Comparison of ENCODE assay signal across 10 mouse cellular contexts in the genomic region with DNA sequence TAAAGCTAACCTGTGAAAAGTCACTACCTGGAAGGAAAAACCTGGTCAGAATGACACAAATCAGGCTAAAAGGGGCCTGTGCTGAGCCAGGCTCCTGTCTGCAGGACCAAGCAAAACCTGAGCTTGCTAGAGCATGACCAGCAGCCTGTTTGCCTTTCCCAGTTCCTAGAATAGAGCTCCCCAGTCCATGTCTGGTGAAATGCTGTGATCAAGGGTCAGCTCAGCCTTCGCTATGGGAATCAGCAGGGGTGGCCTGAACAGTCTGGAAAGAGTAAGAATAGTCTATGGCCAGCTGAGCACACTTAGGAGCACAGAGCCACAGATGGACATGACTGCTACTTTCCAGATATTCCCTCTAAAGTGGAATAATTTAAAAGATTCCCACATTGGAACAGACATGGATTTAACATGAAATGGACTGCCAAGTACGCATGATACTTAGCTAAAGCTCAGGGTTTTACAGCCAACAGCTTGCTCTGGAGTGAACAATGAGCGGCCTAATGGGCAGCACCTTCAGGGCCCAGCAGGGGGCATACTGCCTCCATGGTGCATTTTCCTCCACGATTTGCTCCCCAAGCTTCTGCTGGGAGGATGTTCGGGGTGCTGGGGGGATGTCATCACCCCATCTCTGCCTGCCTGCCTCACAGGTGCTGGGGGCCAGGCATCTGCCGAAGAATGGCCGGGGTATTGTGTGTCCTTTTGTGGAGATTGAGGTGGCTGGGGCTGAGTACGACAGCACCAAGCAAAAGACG. TPM values are rescaled to one million over a fixed set of nuclear protein-coding genes. Genes with fewer than 3 reads are reported as not detected.
DNase-seq lines count a peak whose midpoint lies in the region; ATAC-seq and TF ChIP-seq lines count a peak whose summit lies in the region.
"Had no signal": no experiment of that assay in that cellular context is flagged by ENCODE, and none has a peak within 500 bp of the region (broad histone marks: within the 10 kb centered on the region; RNA-seq: fewer than 3 reads in every experiment).

No protein-coding gene starts in this region.

- no peaks in the 10 kb centered on the region for H3K9me3 ChIP-seq in heart, postnatal 0 days (replicated peaks; ENCODE audit: control insufficient read depth, low read length)
- H3K9me3 ChIP-seq in forebrain, embryonic 11.5 days (ENCODE audit: control insufficient read depth, low read length): no peaks in the 10 kb centered on the region
- H3K9me3 ChIP-seq: heart, embryonic 13.5 days; midbrain, embryonic 12.5 days had no signal

- H3K4me3 ChIP-seq in heart, postnatal 0 days (ENCODE audit: low read depth, low read length): no peak overlapping the region
- H3K4me3 ChIP-seq in testis, adult 2 months (ENCODE audit: control insufficient read depth, low read depth, low read length): no peak overlapping the region
- no peak overlapping the region for H3K4me3 ChIP-seq in forebrain, embryonic 11.5 days (ENCODE audit: low read depth, low read length)
- H3K4me3 ChIP-seq: heart, embryonic 13.5 days; midbrain, embryonic 12.5 days had no signal

- H3K36me3 ChIP-seq in heart, postnatal 0 days (replicated peaks; ENCODE audit: control insufficient read depth, insufficient read depth, low read length): peaks cover 88% of the 10 kb centered on the region
- H3K36me3 ChIP-seq in testis, adult 2 months (ENCODE audit: control insufficient read depth, insufficient read depth, low read length): no peaks in the 10 kb centered on the region
- H3K36me3 ChIP-seq in forebrain, embryonic 11.5 days (ENCODE audit: control insufficient read depth, insufficient read depth, low read length): peaks cover 23% of the 10 kb centered on the region

- no peak overlapping the region for H3K4me2 ChIP-seq in heart, postnatal 0 days (ENCODE audit: low read depth, low read length)
- H3K4me2 ChIP-seq in forebrain, embryonic 11.5 days (ENCODE audit: low read depth, low read length, severe bottlenecking): no peak overlapping the region
- H3K4me2 ChIP-seq: heart, embryonic 13.5 days; midbrain, embryonic 12.5 days had no signal

- H3K4me1 ChIP-seq in heart, postnatal 0 days (ENCODE audit: control insufficient read depth, insufficient read depth): peaks cover 3% of the 10 kb centered on the region; the same call in 1 of the 2 replicates
- no peaks in the 10 kb centered on the region for H3K4me1 ChIP-seq in testis, adult 2 months (ENCODE audit: control insufficient read depth, insufficient read depth, low read length)
- H3K4me1 ChIP-seq in forebrain, embryonic 11.5 days (replicated peaks; ENCODE audit: control insufficient read depth, insufficient read depth, low read length): no peaks in the 10 kb centered on the region
- H3K4me1 ChIP-seq: midbrain, embryonic 12.5 days had no signal

- no peak overlapping the region for H3K27ac ChIP-seq in heart, postnatal 0 days (ENCODE audit: low read depth)
- no peak overlapping the region for H3K27ac ChIP-seq in testis, adult 2 months (ENCODE audit: control insufficient read depth, insufficient read depth, low read depth, low read length)
- H3K27ac ChIP-seq in forebrain, embryonic 11.5 days (ENCODE audit: low read depth, low read length): no peak overlapping the region
- H3K27ac ChIP-seq: heart, embryonic 13.5 days; midbrain, embryonic 12.5 days had no signal

- no peak for ATAC-seq in heart, postnatal 0 days (ENCODE audit: insufficient read depth, low read depth)
- no peak for ATAC-seq in forebrain, embryonic 11.5 days (replicated peaks; ENCODE audit: low FRiP score)

- no peak for TF ChIP-seq EP300 in heart, postnatal 0 days (IDR thresholded peaks at IDR 0.05; ENCODE audit: low read depth)

- no peak overlapping the region for H3K9ac ChIP-seq in heart, postnatal 0 days (replicated peaks; ENCODE audit: low read depth, low read length)
- no peak overlapping the region for H3K9ac ChIP-seq in forebrain, embryonic 11.5 days (ENCODE audit: low read length)
- H3K9ac ChIP-seq: heart, embryonic 13.5 days; midbrain, embryonic 12.5 days had no signal

- no peak for TF ChIP-seq POLR2A in testis, adult 2 months (IDR thresholded peaks at IDR 0.05; ENCODE audit: control insufficient read depth, low read depth, low read length)

- WGBS in heart, postnatal 0 days: 79% methylated on average over 9 of the region's 9 CpGs
- WGBS in forebrain, embryonic 11.5 days: 91% methylated on average over 9 of the region's 9 CpGs

- TF ChIP-seq CTCF in heart, postnatal 0 days (IDR thresholded peaks at IDR 0.05; ENCODE audit: low read depth): peak; percentile 65
- TF ChIP-seq CTCF in testis, adult 2 months (IDR thresholded peaks at IDR 0.05; ENCODE audit: control insufficient read depth, insufficient read depth, insufficient replicate concordance, low read depth, low read length): peak; percentile 36; the same call in 1 of the 2 replicates

- H3K27me3 ChIP-seq in heart, postnatal 0 days (ENCODE audit: control insufficient read depth, insufficient read depth, low read length): no peaks in the 10 kb centered on the region
- H3K27me3 ChIP-seq in testis, adult 2 months (ENCODE audit: control insufficient read depth, insufficient read depth, low read length): no peaks in the 10 kb centered on the region
- no peaks in the 10 kb centered on the region for H3K27me3 ChIP-seq in forebrain, embryonic 11.5 days (ENCODE audit: control insufficient read depth, insufficient read depth, low read length)
- H3K27me3 ChIP-seq: heart, embryonic 13.5 days; midbrain, embryonic 12.5 days had no signal

- no peak for DNase-seq in heart, postnatal 0 days (ENCODE audit: low spot score)
- no peak for DNase-seq in heart, adult 9 months (ENCODE audit: low spot score in 2 of 2)
- DNase-seq in testis, postnatal 14 days (ENCODE audit: low spot score): no peak
- DNase-seq in cerebellum, postnatal 14 days: peak; percentile 43 to 63
- DNase-seq in layer of hippocampus, postnatal 25 days (ENCODE audit: extremely low spot score in 1 of 2, low spot score in 1 of 2): peak; percentile 50 to 75
- peak; percentile 63 for DNase-seq in right cerebral cortex, postnatal 4 days
- no peak for DNase-seq in forebrain, embryonic 11.5 days (ENCODE audit: low spot score)

RNA-seq across cellular contexts. Expression of a gene that starts 29.5 kb away (rescaled TPM):
- 43.9 and 53.4 TPM in 2 replicates for total RNA-seq in heart, postnatal 0 days (2014; rRNA removed; ENCODE audit: low replicate concordance)
- 18.3 and 21.6 TPM in 2 replicates for polyA plus RNA-seq in heart, postnatal 0 days (2015; fragmentation: Nextera tagmentation; extraction: Ambion mirVana)
- 17.7 and 19.4 TPM in 2 replicates for polyA plus RNA-seq in testis, adult 2 months (2012; rRNA removed)
- 10 to 100 TPM; 95.9 to 96.4 TPM for total RNA-seq in layer of hippocampus, postnatal 25 days (2021)
- polyA plus RNA-seq in forebrain, embryonic 11.5 days (2014; fragmentation: Nextera tagmentation; extraction: Ambion mirVana): 80.7 and 80.8 TPM in 2 replicates

Comparison
In these comparisons a context has a peak if more than half of its experiments do, and no peak if none do; other contexts are left out.
1. DNase-seq: peak in cerebellum, postnatal 14 days (2 of 2), layer of hippocampus, postnatal 25 days (2 of 2) and right cerebral cortex, postnatal 4 days (single experiment); none in heart, postnatal 0 days (single experiment), heart, adult 9 months (0 of 2), testis, postnatal 14 days (single experiment) and forebrain, embryonic 11.5 days (single experiment).